Mouse (Mus musculus): Measurements from ENCODE around the gene Ubtd2.

- no peak for TF ChIP-seq CTCF (IDR thresholded peaks at IDR 0.05; ENCODE audit: low read depth)
- TF ChIP-seq EP300 (IDR thresholded peaks at IDR 0.05; ENCODE audit: low read depth): no peak
Observed at GRCm38 (mm10) chr11:32516091-32516490, 60.9 kb downstream of the Ubtd2 start.

Data from heart, postnatal 0 days (tissue).